Mouse (Mus musculus) E14TG2a.4 (cell line): ENCODE data around the gene Tmem189.
A peak's percentile ranks its signal among the peaks of the same experiment; 100 is the strongest.
"Not testable (repeated sequence)": the region's sequence is repeated elsewhere in the genome, so short reads cannot be mapped to it uniquely, and the experiment has no call there.

Experiments
- H3K27me3 ChIP-seq: 2 replicates; pipeline ENCODE4 v1.6.1; 2014; ENCODE audit warnings: low read length, control low read depth; ENCODE audit not compliant: insufficient read depth
- H3K36me3 ChIP-seq: 2 replicates; pipeline ENCODE4 v1.6.1; 2014; ENCODE audit warnings: low read length, control low read depth; ENCODE audit not compliant: insufficient read depth
- H3K4me1 ChIP-seq: replicated peaks from 2 replicates; pipeline ENCODE4 v1.6.1; 2014; ENCODE audit warnings: low read depth, low read length, control low read depth
- H3K4me3 ChIP-seq: replicated peaks from 2 replicates; pipeline ENCODE4 v1.5.1; 2014; ENCODE audit warnings: mild to moderate bottlenecking, low read length
- H3K9me3 ChIP-seq: 2 replicates; pipeline ENCODE4 v1.6.1; 2014; ENCODE audit warnings: low read length, control low read depth
- CTCF ChIP-seq: conservative IDR thresholded peaks from 2 replicates; pipeline ENCODE4 v1.5.1; 2014; ENCODE audit warnings: low read length
- NANOG ChIP-seq: IDR thresholded peaks from 2 replicates; pipeline ENCODE4 v1.6.1; 2014; ENCODE audit warnings: borderline replicate concordance, low read length, mixed read lengths
- POU5F1 ChIP-seq: IDR thresholded peaks from 2 replicates; pipeline ENCODE4 v1.6.1; 2014; ENCODE audit warnings: low read length, borderline replicate concordance

Gene Tmem189

DNA sequence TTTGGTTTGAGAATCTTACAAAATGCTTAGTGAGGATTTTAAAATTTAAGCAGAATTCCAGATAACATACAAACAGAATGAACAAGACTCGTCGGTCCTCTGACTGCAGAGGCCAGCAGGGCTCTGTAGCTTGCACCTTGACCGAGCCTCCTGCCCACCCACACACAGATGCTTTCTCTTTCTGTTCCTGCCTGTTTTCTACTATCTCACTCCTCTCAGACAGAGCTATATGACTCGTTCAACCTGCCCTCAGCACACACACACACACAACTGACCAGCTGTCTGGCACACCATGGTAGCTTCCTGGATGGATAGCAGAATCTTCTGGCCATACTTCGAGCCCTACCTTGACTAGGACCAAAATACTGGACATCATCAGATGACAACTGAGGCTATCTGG, 66.7 kb downstream of the Tmem189 start:
- TF ChIP-seq CTCF (no peak), POU5F1 (no peak), NANOG (no peak)
- peaks cover 90% of the 10 kb centered on the region for H3K4me1 ChIP-seq
- no peak overlapping the region for H3K4me3 ChIP-seq
- H3K27me3 ChIP-seq: no peaks in the 10 kb centered on the region
- peaks cover 68% of the 10 kb centered on the region for H3K36me3 ChIP-seq
- no peaks in the 10 kb centered on the region for H3K9me3 ChIP-seq

DNA sequence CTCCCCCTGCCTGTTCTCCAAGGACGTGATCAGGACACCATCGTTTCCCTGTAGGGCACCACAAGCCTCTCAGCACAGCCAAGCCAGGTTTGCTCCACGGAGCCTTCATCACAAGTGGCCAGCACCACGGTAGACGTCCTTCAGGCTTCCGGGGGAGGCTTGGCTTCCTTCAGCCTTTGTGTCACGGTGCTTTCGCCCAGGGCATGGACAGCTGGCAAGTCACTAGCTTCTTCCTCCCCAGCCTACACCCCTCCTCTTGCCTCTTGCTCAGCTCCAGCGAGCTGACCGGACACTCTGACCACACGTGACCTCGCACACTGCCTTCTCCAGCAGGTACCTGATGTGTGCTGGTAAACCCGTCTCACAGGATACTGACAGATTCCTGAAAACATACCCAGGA, 67.3 kb downstream of the Tmem189 start:
- 0 out of 2 replicates have a peak overlapping the region, but pooled peaks have one; percentile 10 for H3K4me3 ChIP-seq
- H3K9me3 ChIP-seq: no peaks in the 10 kb centered on the region
- H3K4me1 ChIP-seq: peaks cover 90% of the 10 kb centered on the region
- H3K27me3 ChIP-seq: no peaks in the 10 kb centered on the region
- TF ChIP-seq CTCF (no peak), NANOG (no peak), POU5F1 (no peak)
- peaks cover 68% of the 10 kb centered on the region for H3K36me3 ChIP-seq

GRCm38 (mm10) chr2:167621255-167622087, 68.2 kb downstream of the Tmem189 start:
- H3K36me3 ChIP-seq: peaks cover 69% of the 10 kb centered on the region
- H3K27me3 ChIP-seq: no peaks in the 10 kb centered on the region
- H3K4me3 ChIP-seq: peak overlapping the region; percentile 17; the same call in 1 of the 2 replicates
- TF ChIP-seq CTCF: no peak
- no peak for TF ChIP-seq NANOG
- TF ChIP-seq POU5F1: no peak
- H3K9me3 ChIP-seq: no peaks in the 10 kb centered on the region
- H3K4me1 ChIP-seq: peaks cover 91% of the 10 kb centered on the region

DNA sequence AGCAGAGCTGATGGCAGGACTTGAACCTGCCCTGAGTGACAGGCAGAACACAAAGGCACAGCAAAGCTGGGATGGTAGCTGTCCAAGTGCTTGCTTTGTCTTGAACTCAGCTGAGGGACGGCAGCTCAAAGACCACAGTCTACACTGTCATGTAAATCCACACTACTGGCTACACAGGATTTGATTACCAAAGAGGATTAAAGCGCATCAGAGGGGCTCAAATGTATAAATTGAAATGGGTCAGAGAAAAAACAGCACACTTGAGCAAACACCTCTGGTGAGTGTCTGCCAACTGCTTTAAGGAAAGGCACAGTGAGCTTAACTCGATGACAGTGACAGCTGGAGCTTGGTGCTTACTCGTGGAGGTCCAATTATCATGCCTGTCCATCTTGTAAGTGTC, 72.2 kb downstream of the Tmem189 start:
- Histone ChIP-seq H3K4me3 (no peak overlapping the region), H3K36me3 (peaks cover 85% of the 10 kb centered on the region), H3K4me1 (peaks cover 79% of the 10 kb centered on the region), H3K27me3 (no peaks in the 10 kb centered on the region), H3K9me3 (no peaks in the 10 kb centered on the region)
- TF ChIP-seq CTCF (no peak), POU5F1 (no peak), NANOG (no peak)

DNA sequence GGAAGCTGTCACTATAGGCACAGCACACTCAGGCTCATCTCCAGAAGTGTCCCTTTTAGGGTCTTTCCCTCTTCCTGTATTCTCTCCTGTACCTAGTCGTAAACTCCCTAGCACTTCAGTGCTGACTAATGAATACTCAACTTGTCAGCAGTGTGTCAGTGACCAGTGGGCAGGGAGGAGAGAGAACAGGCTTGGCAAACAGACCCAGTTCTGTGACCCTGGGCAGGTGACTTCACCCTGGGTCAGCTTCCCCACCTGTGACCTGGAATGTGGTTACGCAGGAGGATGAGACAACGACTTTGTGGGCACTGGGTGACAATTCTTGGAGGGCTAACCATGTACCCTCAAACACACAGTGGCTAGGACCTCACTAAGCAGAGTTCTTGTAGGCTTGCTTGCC, 72.6 kb downstream of the Tmem189 start:
- no peaks in the 10 kb centered on the region for H3K9me3 ChIP-seq
- H3K27me3 ChIP-seq: no peaks in the 10 kb centered on the region
- H3K4me3 ChIP-seq: no peak overlapping the region
- peaks cover 85% of the 10 kb centered on the region for H3K36me3 ChIP-seq
- TF ChIP-seq NANOG (no peak), POU5F1 (no peak), CTCF (no peak)
- H3K4me1 ChIP-seq: peaks cover 79% of the 10 kb centered on the region

DNA sequence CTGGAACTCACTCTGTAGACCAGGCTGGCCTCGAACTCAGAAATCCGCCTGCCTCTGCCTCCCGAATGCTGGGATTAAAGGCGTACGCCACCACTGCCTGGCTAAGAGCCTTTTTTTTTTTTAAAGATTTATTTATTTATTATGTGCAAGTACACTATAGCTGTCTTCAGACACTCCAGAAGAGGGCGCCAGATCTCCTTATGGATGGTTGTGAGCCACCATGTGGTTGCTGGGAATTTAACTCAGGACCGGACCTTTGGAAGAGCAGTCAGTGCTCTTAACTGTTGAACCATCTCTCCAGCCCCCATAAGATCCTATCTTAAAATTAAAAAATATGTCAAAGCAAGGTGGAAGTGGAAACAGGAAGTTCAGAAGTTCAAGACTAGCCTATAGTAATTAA, 76.3 kb downstream of the Tmem189 start:
- Histone ChIP-seq H3K4me1 (peaks cover 74% of the 10 kb centered on the region), H3K36me3 (peaks cover 91% of the 10 kb centered on the region)
- TF ChIP-seq CTCF: peak; percentile 46
- not testable (repeated sequence) for H3K27me3 ChIP-seq, H3K9me3 ChIP-seq, H3K4me3 ChIP-seq

GRCm38 (mm10) chr2:167612122-167612521, 77.5 kb downstream of the Tmem189 start:
- no peak for TF ChIP-seq NANOG
- no peak for TF ChIP-seq POU5F1
- TF ChIP-seq CTCF: no peak
- H3K9me3 ChIP-seq: no peaks in the 10 kb centered on the region
- peaks cover 85% of the 10 kb centered on the region for H3K36me3 ChIP-seq
- H3K4me3 ChIP-seq: no peak overlapping the region
- H3K4me1 ChIP-seq: peaks cover 62% of the 10 kb centered on the region
- H3K27me3 ChIP-seq: no peaks in the 10 kb centered on the region

DNA sequence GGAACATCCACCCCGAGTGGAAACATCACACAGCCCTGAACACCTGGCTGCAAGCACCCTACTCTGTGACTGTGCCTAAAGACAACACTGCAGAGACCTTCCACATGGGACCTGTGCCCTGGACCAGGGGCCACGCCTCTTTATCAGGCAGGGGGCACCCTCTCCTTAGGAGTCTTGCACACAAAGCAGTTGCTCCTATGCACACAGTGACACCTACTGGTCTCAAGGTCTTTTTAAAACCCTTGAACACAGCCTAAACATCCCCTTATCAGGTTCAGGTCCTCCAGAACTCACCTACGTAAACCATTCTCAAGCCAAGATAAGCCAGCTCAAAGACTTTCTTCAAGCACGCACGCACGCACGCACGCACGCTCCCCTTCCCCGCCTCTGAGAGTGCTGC, 78.3 kb downstream of the Tmem189 start:
- H3K4me3 ChIP-seq: no peak overlapping the region
- H3K9me3 ChIP-seq: no peaks in the 10 kb centered on the region
- peaks cover 59% of the 10 kb centered on the region for H3K4me1 ChIP-seq
- no peaks in the 10 kb centered on the region for H3K27me3 ChIP-seq
- H3K36me3 ChIP-seq: peaks cover 85% of the 10 kb centered on the region
- no peak for TF ChIP-seq POU5F1
- 0 out of 2 replicates have a peak, but pooled peaks have one; percentile 7 for TF ChIP-seq CTCF

DNA sequence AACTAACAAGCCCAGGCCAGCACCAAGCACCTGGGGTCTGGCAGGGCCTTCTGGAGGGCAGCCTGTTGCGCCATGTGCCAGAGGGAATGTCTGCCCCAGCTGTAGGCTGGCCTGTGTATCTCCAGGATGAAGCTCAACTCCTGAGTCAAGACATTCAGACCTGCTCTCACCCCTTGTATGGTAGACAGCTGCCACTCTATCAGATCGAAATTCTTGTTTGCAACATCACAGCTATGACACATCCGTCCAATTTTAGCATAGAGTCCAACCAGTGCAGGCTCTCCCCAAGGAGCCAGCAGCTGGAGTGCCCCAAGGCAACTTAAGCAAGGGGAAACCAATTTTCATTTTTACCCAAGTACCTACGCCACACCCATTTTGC, 82.9 kb downstream of the Tmem189 start:
- peaks cover 32% of the 10 kb centered on the region for H3K27me3 ChIP-seq
- TF ChIP-seq POU5F1 (no peak), CTCF (no peak), NANOG (no peak)

More for the DNA sequence above, 82.9 kb downstream of the Tmem189 start:
- peaks cover 47% of the 10 kb centered on the region for H3K4me1 ChIP-seq
- H3K9me3 ChIP-seq: no peaks in the 10 kb centered on the region
- H3K4me3 ChIP-seq: no peak overlapping the region
- H3K36me3 ChIP-seq: peaks cover 42% of the 10 kb centered on the region
